Mouse (Mus musculus): Measurements from ENCODE around the gene Rad23a. TPM values are rescaled to one million over a fixed set of nuclear protein-coding genes. Genes with fewer than 3 reads are reported as not detected.

Rad23a gene
- polyA plus RNA-seq, 1 experiment from 2014 or later: 75.7 TPM

- Histone ChIP-seq H3K27ac (no peak overlapping the region), H3K27me3 (ENCODE audit: control insufficient read depth, insufficient read depth, low read length) (no peaks in the 10 kb centered on the region), H3K36me3 (replicated peaks; ENCODE audit: control insufficient read depth, insufficient read depth) (peaks cover 45% of the 10 kb centered on the region), H3K9ac (peak overlapping the region; percentile 99), H3K4me2 (replicated peaks) (peak overlapping the region; percentile 94), H3K4me1 (replicated peaks; ENCODE audit: control insufficient read depth, insufficient read depth, low read length) (peaks cover 19% of the 10 kb centered on the region), H3K9me3 (ENCODE audit: control insufficient read depth, low read length) (no peaks in the 10 kb centered on the region), H3K4me3 (replicated peaks; ENCODE audit: low read length) (peak overlapping the region; percentile 98)
- DNase-seq (ENCODE audit: low spot score) (no peak), ATAC-seq (ENCODE audit: low FRiP score) (no peak)
- WGBS: 89% methylated on average over 9 of the region's 9 CpGs
Observed at GRCm38 (mm10) chr8:84844397-84845070, 4.1 kb upstream of the Rad23a start.

- H3K4me2 ChIP-seq (replicated peaks): no peak overlapping the region
- H3K4me1 ChIP-seq (replicated peaks; ENCODE audit: control insufficient read depth, insufficient read depth, low read length): peaks cover 24% of the 10 kb centered on the region
- H3K9ac ChIP-seq: no peak overlapping the region
- no peaks in the 10 kb centered on the region for H3K9me3 ChIP-seq (ENCODE audit: control insufficient read depth, low read length)
- peaks cover 73% of the 10 kb centered on the region for H3K36me3 ChIP-seq (replicated peaks; ENCODE audit: control insufficient read depth, insufficient read depth)
- ATAC-seq (ENCODE audit: low FRiP score) (no peak), DNase-seq (ENCODE audit: low spot score) (no peak)
- H3K27me3 ChIP-seq (ENCODE audit: control insufficient read depth, insufficient read depth, low read length): no peaks in the 10 kb centered on the region
- 80% methylated on average over 1 of the region's 1 CpGs for WGBS
- no peak overlapping the region for H3K4me3 ChIP-seq (replicated peaks; ENCODE audit: low read length)
- H3K27ac ChIP-seq: no peak overlapping the region
Observed at GRCm38 (mm10) chr8:84841514-84841913, 1.0 kb upstream of the Rad23a start.

DNA sequence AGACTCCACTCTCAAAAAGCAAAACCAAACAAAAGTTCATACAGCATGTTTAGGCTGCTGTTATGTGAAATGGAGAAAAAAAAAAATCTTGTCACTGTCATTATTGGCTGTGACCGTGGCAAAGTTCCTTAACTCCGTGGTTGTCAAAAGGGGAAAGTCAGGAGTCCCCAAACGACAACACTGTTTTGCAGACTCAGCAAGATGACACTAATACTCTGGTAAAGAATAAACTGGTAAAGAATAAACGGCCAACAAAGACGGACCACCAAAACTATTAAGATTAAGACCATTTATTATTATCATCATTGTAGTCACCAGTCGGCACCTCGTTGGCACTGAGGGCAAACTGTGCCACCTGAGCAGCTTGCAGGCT is 604 bp downstream of the Rad23a start:
- DNase-seq (ENCODE audit: low spot score) (no peak), ATAC-seq (ENCODE audit: low FRiP score) (no peak)
- H3K27ac ChIP-seq: peak overlapping the region; percentile 89
- no peaks in the 10 kb centered on the region for H3K27me3 ChIP-seq (ENCODE audit: control insufficient read depth, insufficient read depth, low read length)
- H3K9ac ChIP-seq: peak overlapping the region; percentile 92
- no peaks in the 10 kb centered on the region for H3K9me3 ChIP-seq (ENCODE audit: control insufficient read depth, low read length)
- H3K4me2 ChIP-seq (replicated peaks): peak overlapping the region; percentile 76
- H3K36me3 ChIP-seq (replicated peaks; ENCODE audit: control insufficient read depth, insufficient read depth): peaks cover 82% of the 10 kb centered on the region
- peaks cover 21% of the 10 kb centered on the region for H3K4me1 ChIP-seq (replicated peaks; ENCODE audit: control insufficient read depth, insufficient read depth, low read length)
- peak overlapping the region; percentile 89 for H3K4me3 ChIP-seq (replicated peaks; ENCODE audit: low read length)
- 3% methylated on average over 7 of the region's 7 CpGs for WGBS

DNA sequence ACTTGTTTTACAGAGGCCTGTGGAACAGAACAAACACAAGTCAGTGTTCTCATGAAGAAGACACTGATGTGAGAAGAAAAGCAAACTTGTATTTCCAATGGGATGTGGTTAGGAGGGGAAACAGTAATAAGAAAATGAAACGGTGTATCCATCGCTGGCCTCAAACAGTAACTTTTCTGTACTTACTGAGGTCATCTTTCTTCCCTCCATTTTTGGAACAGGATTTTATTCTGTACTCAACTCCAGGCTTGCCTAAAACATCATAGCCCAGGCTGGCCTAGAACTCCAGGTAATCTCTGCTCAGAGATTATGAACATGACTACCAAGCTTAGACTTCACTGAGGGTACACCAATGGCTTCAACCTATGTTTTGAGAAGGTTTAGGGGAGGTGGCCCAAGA is 1.1 kb downstream of the Rad23a start:
- H3K36me3 ChIP-seq (replicated peaks; ENCODE audit: control insufficient read depth, insufficient read depth): peaks cover 82% of the 10 kb centered on the region
- H3K4me1 ChIP-seq (replicated peaks; ENCODE audit: control insufficient read depth, insufficient read depth, low read length): peaks cover 18% of the 10 kb centered on the region
- WGBS: 97% methylated on average over 2 of the region's 2 CpGs

GRCm38 (mm10) chr8:84838513-84838912 is 2.0 kb downstream of the Rad23a start:
- Histone ChIP-seq H3K27me3 (ENCODE audit: control insufficient read depth, insufficient read depth, low read length) (no peaks in the 10 kb centered on the region), H3K27ac (no peak overlapping the region), H3K9me3 (ENCODE audit: control insufficient read depth, low read length) (no peaks in the 10 kb centered on the region), H3K4me3 (replicated peaks; ENCODE audit: low read length) (no peak overlapping the region), H3K4me2 (replicated peaks) (no peak overlapping the region), H3K36me3 (replicated peaks; ENCODE audit: control insufficient read depth, insufficient read depth) (peaks cover 81% of the 10 kb centered on the region), H3K4me1 (replicated peaks; ENCODE audit: control insufficient read depth, insufficient read depth, low read length) (peaks cover 12% of the 10 kb centered on the region), H3K9ac (no peak overlapping the region)
- no peak for ATAC-seq (ENCODE audit: low FRiP score)
- no peak for DNase-seq (ENCODE audit: low spot score)
- WGBS: 91% methylated on average over 5 of the region's 5 CpGs

More for the DNA sequence above, 1.1 kb downstream of the Rad23a start:
- Histone ChIP-seq H3K9me3 (ENCODE audit: control insufficient read depth, low read length) (no peaks in the 10 kb centered on the region), H3K4me3 (replicated peaks; ENCODE audit: low read length) (peak overlapping the region; percentile 89), H3K27me3 (ENCODE audit: control insufficient read depth, insufficient read depth, low read length) (no peaks in the 10 kb centered on the region), H3K4me2 (replicated peaks) (peak overlapping the region; percentile 76), H3K27ac (0 out of 2 replicates have a peak overlapping the region, but pooled peaks have one; percentile 89), H3K9ac (peak overlapping the region; percentile 92)
- no peak for DNase-seq (ENCODE audit: low spot score)
- ATAC-seq (ENCODE audit: low FRiP score): no peak

DNA sequence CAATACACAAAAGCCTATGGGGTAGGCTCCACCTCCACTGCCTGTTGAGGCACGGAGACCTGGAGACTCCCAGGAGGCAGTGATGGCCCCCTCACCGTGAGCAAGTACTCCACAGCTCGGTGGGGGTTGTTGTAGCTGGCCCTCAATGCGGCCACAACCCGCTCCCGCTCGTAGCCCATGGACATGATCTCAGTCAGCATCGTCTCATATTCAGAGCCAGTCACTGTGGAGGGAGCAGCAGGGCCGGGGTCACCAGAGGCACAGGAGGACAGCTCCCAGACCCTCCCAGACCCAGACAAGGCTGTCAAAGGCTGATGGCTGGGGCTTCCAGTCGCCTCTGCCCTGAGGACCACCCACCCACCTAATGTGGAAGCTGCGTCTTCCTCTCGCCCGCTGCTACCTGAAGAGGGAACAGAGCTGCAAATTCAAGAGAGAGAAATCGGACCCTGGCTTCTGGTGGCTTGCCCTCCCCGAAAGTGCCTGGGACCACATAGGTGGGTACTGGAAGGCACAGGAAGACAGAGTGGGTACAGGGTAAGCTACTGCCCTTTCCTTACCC is 2.5 kb downstream of the Rad23a start:
- Histone ChIP-seq H3K4me3 (replicated peaks; ENCODE audit: low read length) (no peak overlapping the region), H3K4me1 (replicated peaks; ENCODE audit: control insufficient read depth, insufficient read depth, low read length) (peaks cover 16% of the 10 kb centered on the region), H3K9ac (no peak overlapping the region), H3K27ac (no peak overlapping the region), H3K4me2 (replicated peaks) (no peak overlapping the region), H3K27me3 (ENCODE audit: control insufficient read depth, insufficient read depth, low read length) (no peaks in the 10 kb centered on the region), H3K9me3 (ENCODE audit: control insufficient read depth, low read length) (no peaks in the 10 kb centered on the region), H3K36me3 (replicated peaks; ENCODE audit: control insufficient read depth, insufficient read depth) (peaks cover 76% of the 10 kb centered on the region)
- 83% methylated on average over 15 of the region's 15 CpGs for WGBS
- DNase-seq (ENCODE audit: low spot score) (no peak), ATAC-seq (ENCODE audit: low FRiP score) (no peak)

- H3K27ac ChIP-seq: no peak overlapping the region
- ATAC-seq (ENCODE audit: low FRiP score): no peak
- no peak for DNase-seq (ENCODE audit: low spot score)
- H3K4me1 ChIP-seq (replicated peaks; ENCODE audit: control insufficient read depth, insufficient read depth, low read length): peaks cover 19% of the 10 kb centered on the region
- H3K9me3 ChIP-seq (ENCODE audit: control insufficient read depth, low read length): no peaks in the 10 kb centered on the region
- 72% methylated on average over 8 of the region's 8 CpGs for WGBS
- no peak overlapping the region for H3K4me2 ChIP-seq (replicated peaks)
- H3K27me3 ChIP-seq (ENCODE audit: control insufficient read depth, insufficient read depth, low read length): no peaks in the 10 kb centered on the region
- no peak overlapping the region for H3K4me3 ChIP-seq (replicated peaks; ENCODE audit: low read length)
- no peak overlapping the region for H3K9ac ChIP-seq
- peaks cover 69% of the 10 kb centered on the region for H3K36me3 ChIP-seq (replicated peaks; ENCODE audit: control insufficient read depth, insufficient read depth)
Observed at GRCm38 (mm10) chr8:84837149-84837911, 3.1 kb downstream of the Rad23a start.

DNA sequence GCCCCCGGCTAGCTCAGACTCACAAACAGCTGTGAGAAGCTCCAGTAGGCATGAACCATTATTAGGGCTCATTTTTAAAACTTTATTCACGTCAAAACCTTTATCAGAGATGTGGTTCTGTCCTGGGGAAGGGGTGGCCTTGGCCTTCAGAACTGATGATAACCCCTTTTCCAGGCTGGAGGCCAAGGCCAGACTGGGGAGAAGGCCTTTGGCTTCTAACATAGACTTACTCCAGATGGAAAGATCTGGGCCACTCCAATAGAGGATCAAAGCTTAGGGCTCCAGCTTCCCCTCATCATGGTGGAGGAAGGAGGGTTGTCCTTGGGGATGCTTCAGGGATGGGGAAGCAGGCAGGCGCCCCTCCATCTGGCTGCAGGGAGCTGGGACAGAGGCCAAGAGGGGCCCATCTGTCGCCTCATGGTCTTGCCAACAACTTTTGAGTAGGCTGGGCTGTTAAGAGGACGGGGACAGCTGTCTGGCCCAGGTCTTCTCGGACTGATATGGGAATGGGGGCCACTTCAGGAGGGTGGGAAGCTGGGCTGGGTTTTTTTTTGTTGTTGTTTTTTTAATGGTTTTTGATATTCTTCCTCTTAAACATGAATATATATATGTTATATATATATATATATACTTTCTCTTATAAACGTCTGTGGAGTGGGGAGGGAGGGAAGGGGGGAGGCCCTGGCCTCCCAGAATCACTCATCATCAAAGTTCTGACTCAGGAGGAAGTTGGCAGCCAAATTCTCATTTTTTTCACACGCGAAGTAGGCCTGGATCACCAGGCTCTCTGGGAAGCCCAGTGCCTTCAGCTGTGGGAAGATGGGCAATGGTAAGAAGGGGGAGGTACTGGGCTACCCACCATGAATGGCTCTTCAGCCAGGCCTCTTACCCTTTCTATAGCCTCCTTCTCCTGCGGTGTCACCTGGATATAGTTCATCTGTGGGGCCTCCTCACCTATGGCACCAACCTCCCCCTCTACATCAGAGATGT is 5.3 kb downstream of the Rad23a start:
- Histone ChIP-seq H3K36me3 (replicated peaks; ENCODE audit: control insufficient read depth, insufficient read depth) (peaks cover 56% of the 10 kb centered on the region), H3K4me3 (replicated peaks; ENCODE audit: low read length) (no peak overlapping the region), H3K9me3 (ENCODE audit: control insufficient read depth, low read length) (no peaks in the 10 kb centered on the region), H3K27ac (peak overlapping the region; percentile 76), H3K9ac (no peak overlapping the region), H3K4me1 (replicated peaks; ENCODE audit: control insufficient read depth, insufficient read depth, low read length) (peaks cover 19% of the 10 kb centered on the region), H3K4me2 (replicated peaks) (no peak overlapping the region), H3K27me3 (ENCODE audit: control insufficient read depth, insufficient read depth, low read length) (no peaks in the 10 kb centered on the region)
- DNase-seq (ENCODE audit: low spot score) (no peak), ATAC-seq (ENCODE audit: low FRiP score) (0 out of 2 replicates have a peak, but pooled peaks have one; percentile 18)
- 62% methylated on average over 10 of the region's 10 CpGs for WGBS
